Mouse (Mus musculus) bone marrow macrophage, adult 2 months (primary cell): Measurements from ENCODE around the gene 4933434E20Rik. TPM values are rescaled to one million over a fixed set of nuclear protein-coding genes. Genes with fewer than 3 reads are reported as not detected.

Experiments used
- H3K27ac ChIP-seq: 2 replicates; pipeline ENCODE4 v1.5.1; 2012; ENCODE audit warnings: low read depth, low read length; ENCODE audit not compliant: insufficient read depth
- H3K4me1 ChIP-seq: 2 replicates; pipeline ENCODE4 v1.6.1; 2012; ENCODE audit warnings: low read length; ENCODE audit not compliant: control insufficient read depth, insufficient read depth
- H3K4me3 ChIP-seq: 2 replicates; pipeline ENCODE4 v1.5.1; 2012; ENCODE audit warnings: mild to moderate bottlenecking, low read length, moderate library complexity; ENCODE audit not compliant: insufficient read depth
- CTCF ChIP-seq: IDR thresholded peaks from 2 replicates; pipeline ENCODE4 v1.5.1; 2012; ENCODE audit warnings: low read depth, mild to moderate bottlenecking, low read length, moderate library complexity
- POLR2A ChIP-seq: IDR thresholded peaks from 2 replicates; pipeline ENCODE4 v1.6.1; 2012; ENCODE audit warnings: mild to moderate bottlenecking, low read depth, low read length, borderline replicate concordance
- polyA plus RNA-seq: library from polyadenylated mRNA; stranded (reverse); fragments of >200 nt; gene quantifications from 2 replicates; pipeline ENCODE4 v1.2.4, GENCODE M21; 2012; ENCODE audit not compliant: missing spikeins, insufficient read depth, insufficient read length

Gene 4933434E20Rik
- polyA plus RNA-seq, 1 experiment = 84.4 TPM

DNA sequence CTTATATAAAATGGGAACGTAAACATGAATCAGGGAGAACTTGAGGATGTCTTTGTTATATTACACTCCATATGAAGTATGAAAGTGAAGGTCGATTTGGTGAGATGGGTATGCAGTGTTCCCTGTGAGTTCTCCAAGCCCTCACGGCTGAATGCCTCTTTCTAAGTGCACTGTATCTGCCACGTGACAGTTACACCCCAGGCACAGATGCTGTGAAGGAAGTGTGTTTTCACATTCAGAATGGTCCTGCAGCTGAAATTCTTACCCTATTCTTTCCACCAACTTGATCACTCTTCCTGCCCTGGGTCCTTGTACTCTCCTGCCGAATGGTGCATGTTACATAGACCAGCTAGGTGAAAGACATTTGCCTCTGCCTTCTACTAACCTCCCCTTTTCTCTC lies 46.5 kb downstream of the 4933434E20Rik start:
- Histone ChIP-seq H3K4me1 (no peaks in the 10 kb centered on the region), H3K27ac (no peak overlapping the region), H3K4me3 (no peak overlapping the region)
- no peak for TF ChIP-seq CTCF
- TF ChIP-seq POLR2A = no peak

DNA sequence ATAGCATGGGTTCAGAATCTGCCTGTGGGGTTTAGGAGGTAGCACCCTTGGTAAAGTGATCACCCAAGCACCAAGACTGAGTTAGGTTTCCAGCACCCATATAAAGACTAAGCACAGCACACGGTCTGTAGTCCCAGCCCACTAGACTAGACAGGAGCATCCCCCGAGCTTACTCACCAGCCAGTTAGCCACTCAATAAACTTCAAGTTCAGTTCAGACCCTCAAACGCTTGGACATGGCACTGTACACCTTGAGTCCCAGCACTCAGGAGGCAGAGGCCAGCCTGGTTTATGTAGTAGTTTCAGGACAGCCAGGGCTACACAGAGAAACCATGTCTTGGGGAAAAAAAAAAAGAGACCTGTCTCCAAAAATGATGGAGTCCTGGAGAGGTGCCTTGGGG lies 49.6 kb downstream of the 4933434E20Rik start:
- Histone ChIP-seq H3K4me3 (no peak overlapping the region), H3K27ac (no peak overlapping the region), H3K4me1 (no peaks in the 10 kb centered on the region)
- TF ChIP-seq POLR2A = no peak
- TF ChIP-seq CTCF = no peak

DNA sequence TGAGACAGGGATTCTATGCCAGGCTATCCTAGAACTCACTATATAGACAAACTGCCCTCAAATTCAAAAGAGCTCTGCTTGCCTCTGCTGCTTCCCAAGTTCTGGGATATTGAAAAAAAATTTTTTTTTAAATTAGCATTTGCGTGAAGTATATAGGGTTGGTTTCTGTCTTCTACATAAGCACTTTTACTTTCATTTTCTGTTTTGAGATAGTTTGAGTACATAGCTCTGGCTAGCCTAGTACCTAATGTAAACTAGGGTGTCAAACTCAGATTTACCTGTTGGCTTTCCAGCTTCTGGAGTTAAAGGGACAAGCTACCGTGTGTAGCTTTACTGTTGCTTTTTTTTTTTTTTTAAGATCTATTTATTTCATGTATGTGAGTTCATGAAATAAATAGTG lies 50.2 kb downstream of the 4933434E20Rik start:
- Histone ChIP-seq H3K4me1 (no peaks in the 10 kb centered on the region), H3K4me3 (no peak overlapping the region), H3K27ac (no peak overlapping the region)
- no peak for TF ChIP-seq POLR2A
- TF ChIP-seq CTCF = no peak

DNA sequence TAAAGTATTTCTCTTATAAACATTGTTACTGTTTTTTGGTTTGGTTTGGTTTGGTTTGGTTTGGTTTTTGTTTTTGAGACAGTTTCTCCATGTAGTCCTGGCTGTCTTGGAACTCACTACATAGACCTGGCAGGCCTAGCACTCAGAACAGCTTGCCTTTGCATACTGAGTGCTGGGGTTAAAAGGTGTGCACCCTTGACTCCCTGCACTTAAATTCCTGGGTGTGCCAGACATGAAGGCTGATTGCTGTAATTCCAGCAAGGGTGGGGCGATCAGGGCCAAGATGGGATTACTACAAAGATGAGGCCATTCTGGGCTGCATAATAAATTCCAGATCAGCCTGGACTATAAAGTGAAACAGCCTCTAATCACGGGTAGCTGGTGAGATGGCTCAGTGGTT lies 50.8 kb downstream of the 4933434E20Rik start:
- Histone ChIP-seq H3K27ac (no peak overlapping the region), H3K4me3 (no peak overlapping the region), H3K4me1 (no peaks in the 10 kb centered on the region)
- TF ChIP-seq POLR2A (no peak), CTCF (no peak)

DNA sequence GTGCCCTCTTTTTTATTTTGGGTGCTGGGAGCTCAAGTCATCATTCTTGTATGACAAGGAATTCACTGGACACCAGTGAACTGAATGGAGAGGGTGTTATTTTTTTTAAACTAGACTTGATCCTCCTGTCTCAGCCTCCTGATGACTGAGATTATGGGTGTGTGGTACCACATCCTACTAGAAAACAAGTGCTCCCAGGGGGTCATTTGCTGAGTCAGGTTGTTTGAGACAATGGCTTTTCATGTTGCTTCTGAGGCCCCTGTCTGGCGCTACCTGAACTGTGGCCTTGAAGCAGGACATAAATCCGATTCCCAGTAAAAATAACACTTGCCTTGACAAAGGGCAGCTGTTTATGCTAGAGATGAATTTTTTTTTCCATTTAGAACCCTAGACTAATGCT lies 51.7 kb downstream of the 4933434E20Rik start:
- TF ChIP-seq POLR2A = no peak
- TF ChIP-seq CTCF = no peak
- Histone ChIP-seq H3K4me1 (no peaks in the 10 kb centered on the region), H3K27ac (no peak overlapping the region), H3K4me3 (no peak overlapping the region)

DNA sequence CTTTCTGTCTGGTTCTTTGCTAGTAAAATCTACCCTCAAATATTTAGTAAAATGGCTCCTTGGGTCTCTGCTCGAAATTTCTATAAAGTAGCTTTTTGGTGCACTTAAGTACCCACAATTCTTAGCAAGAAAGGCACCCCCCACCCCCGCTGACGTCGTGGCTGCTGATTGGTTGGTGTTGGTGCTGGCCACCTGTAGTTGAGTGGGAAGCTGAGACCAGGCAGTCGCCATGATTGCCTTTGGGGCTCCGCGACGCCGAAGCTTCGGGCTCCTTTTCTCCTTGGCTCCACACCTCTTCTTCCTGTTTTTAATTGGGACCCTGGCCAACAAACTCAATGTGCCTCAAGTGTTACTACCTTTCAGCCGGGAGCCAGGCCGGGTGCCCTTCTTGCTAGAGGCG lies 52.5 kb downstream of the 4933434E20Rik start, which contains the start of gene Nup210l:
TSS of gene Nup210l (plus strand) at position 195 of the 400 bp plus-strand sequence.
- Histone ChIP-seq H3K27ac (no peak within 1 kb of the TSS), H3K4me1 (no peaks in the 10 kb centered on the region)
- TF ChIP-seq CTCF = no peak
- TF ChIP-seq POLR2A = no peak

DNA sequence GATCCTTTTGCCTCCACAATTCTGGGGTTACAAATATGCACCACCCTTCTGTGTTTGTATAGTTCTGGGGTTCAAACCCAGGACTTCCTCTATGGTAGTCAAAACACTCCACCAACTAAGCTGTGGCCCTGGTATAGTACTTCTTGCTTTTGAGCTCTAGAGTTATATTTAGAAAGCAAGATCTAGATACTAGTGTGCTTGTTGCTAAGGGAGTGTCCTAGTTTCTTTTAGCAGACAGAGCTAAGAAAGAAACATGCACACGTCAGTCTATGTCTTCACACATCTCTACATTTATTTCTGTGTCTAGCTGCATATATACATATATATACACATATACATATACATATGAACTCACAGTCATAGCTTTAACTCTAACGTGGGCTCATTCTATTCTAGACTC lies 60.3 kb downstream of the 4933434E20Rik start:
- peaks cover 2% of the 10 kb centered on the region for H3K4me1 ChIP-seq
- no peak overlapping the region for H3K4me3 ChIP-seq
- no peak for TF ChIP-seq POLR2A
- no peak for TF ChIP-seq CTCF
- no peak overlapping the region for H3K27ac ChIP-seq

More for the DNA sequence above, 52.5 kb downstream of the 4933434E20Rik start, which contains the start of gene Nup210l:
- H3K4me3 ChIP-seq = no peak within 1 kb of the TSS

DNA sequence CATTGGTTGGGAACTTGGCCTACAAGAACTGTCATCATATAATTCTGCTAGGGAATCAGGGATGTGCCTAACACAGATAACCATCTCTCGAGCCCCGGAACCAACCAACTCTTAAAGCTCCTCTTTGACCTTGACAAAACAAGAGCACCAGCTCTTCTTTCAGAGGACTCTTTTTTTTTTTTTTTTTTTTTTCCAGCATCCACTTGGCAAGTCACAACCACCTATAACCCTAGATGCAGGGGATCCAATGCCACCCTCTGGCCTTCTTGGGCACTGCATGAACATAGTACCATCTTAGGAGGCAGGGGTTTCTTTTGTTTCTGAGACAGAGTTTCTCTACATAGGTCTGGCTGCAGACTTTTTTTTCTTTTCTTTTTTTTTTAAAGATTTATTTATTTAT lies 62.9 kb downstream of the 4933434E20Rik start:
- Histone ChIP-seq H3K27ac (no peak overlapping the region), H3K4me3 (no peak overlapping the region), H3K4me1 (peaks cover 5% of the 10 kb centered on the region)
- TF ChIP-seq CTCF (no peak), POLR2A (no peak)

DNA sequence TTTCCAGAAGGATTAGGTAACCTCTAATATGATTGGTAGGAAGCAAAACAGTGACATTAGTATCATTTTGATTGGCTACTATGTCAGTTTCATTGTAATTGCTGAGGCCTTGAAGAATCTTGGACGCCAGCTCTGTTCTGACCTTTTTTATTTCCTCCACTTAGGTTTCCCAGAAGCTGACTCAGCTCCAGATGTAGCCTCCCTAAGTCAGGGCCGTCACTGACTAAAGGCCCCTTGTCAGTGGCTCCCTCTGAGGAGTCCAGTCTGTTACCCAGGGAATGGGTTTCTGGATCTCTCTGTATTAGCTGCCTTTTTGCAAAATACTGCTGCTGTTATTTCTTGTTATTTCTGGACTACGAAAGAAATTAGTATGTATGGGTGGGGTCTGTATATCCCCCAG lies 64.1 kb downstream of the 4933434E20Rik start:
- no peak overlapping the region for H3K27ac ChIP-seq
- TF ChIP-seq POLR2A (no peak), CTCF (no peak)
- peaks cover 5% of the 10 kb centered on the region for H3K4me1 ChIP-seq
- no peak overlapping the region for H3K4me3 ChIP-seq

Other genes with a start within 250 kb of the 4933434E20Rik start
- gene She, start 220.3 kb upstream of the 4933434E20Rik start, polyA plus RNA-seq = not detected in 2 replicates
- gene Il6ra, start 138.4 kb upstream of the 4933434E20Rik start, polyA plus RNA-seq = 75.7 and 82.0 TPM in 2 replicates
- gene Atp8b2, start 88.1 kb upstream of the 4933434E20Rik start, polyA plus RNA-seq = 17.7 and 28.7 TPM in 2 replicates
- 96.5 and 113 TPM in 2 replicates for gene Hax1, start 52.9 kb upstream of the 4933434E20Rik start, polyA plus RNA-seq
- 200 and 228 TPM in 2 replicates for gene Ubap2l, start 992 bp downstream of the 4933434E20Rik start, polyA plus RNA-seq
- 739 and 786 TPM in 2 replicates for gene Tpm3, start 21.0 kb downstream of the 4933434E20Rik start, polyA plus RNA-seq
- 0.28 and 0.69 TPM in 2 replicates for gene Nup210l, start 52.5 kb downstream of the 4933434E20Rik start, polyA plus RNA-seq
- gene Rps27, start 162.0 kb downstream of the 4933434E20Rik start, polyA plus RNA-seq = 946 and 1,891 TPM in 2 replicates
- 19.0 and 23.2 TPM in 2 replicates for gene Rab13, start 162.1 kb downstream of the 4933434E20Rik start, polyA plus RNA-seq
- 64.5 and 67.9 TPM in 2 replicates for gene Jtb, start 180.0 kb downstream of the 4933434E20Rik start, polyA plus RNA-seq
- gene Creb3l4, start 191.9 kb downstream of the 4933434E20Rik start, polyA plus RNA-seq = 1.3 and 2.9 TPM in 2 replicates
- 155 and 159 TPM in 2 replicates for gene Slc39a1, start 196.5 kb downstream of the 4933434E20Rik start, polyA plus RNA-seq
- gene Crtc2, start 202.5 kb downstream of the 4933434E20Rik start, polyA plus RNA-seq = 45.5 and 56.9 TPM in 2 replicates
- gene Dennd4b, start 213.5 kb downstream of the 4933434E20Rik start, polyA plus RNA-seq = 47.7 and 52.9 TPM in 2 replicates
- gene Gatad2b, start 241.5 kb downstream of the 4933434E20Rik start, polyA plus RNA-seq = 45.6 and 48.2 TPM in 2 replicates